Mouse (Mus musculus): ENCODE data around the gene Gm4788. TPM values are rescaled to one million over a fixed set of nuclear protein-coding genes. Genes with fewer than 3 reads are reported as not detected.
"Not testable (repeated sequence)": the region's sequence is repeated elsewhere in the genome, so short reads cannot be mapped to it uniquely, and the experiment has no call there.

Gm4788 gene
- not detected in 2 replicates for polyA plus RNA-seq (2014; fragmentation: Nextera tagmentation; extraction: Ambion mirVana)

DNA sequence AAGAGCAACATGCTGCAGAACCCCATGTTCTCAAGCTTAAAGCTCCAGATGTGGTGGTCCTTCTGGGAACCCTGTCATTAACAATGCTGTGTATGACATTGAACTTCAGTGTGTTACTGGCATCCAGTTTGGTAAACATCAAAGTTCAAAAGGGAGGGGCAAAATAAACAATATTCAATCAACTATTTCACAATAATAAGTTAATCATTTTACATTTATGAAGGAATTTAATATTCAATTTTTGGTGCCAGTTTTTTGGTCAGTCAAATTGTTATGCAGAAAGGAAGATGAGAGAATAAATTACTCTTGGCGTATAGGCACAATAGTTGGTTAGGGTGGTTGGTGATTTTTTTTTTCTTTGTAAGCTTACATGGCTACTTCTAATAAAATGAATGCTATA, at the start of gene Gm4788:
TSS of gene Gm4788 (minus strand) at position 101 of the 400 bp plus-strand sequence.
- WGBS = 97% methylated on average over 1 of the region's 1 CpGs
- no peak for ATAC-seq (replicated peaks; ENCODE audit: low FRiP score)
- Histone ChIP-seq H3K4me3 (ENCODE audit: low read depth, low read length) (no peak within 1 kb of the TSS), H3K9me3 (ENCODE audit: control insufficient read depth, low read length) (no peaks in the 10 kb centered on the region), H3K36me3 (ENCODE audit: control insufficient read depth, insufficient read depth, low read length) (no peaks in the 10 kb centered on the region), H3K27me3 (ENCODE audit: control insufficient read depth, insufficient read depth, low read length) (no peaks in the 10 kb centered on the region), H3K4me1 (replicated peaks; ENCODE audit: control insufficient read depth, insufficient read depth, low read length) (no peaks in the 10 kb centered on the region), H3K9ac (ENCODE audit: low read length) (no peak within 1 kb of the TSS), H3K27ac (ENCODE audit: low read depth, low read length) (no peak within 1 kb of the TSS), H3K4me2 (ENCODE audit: low read depth, low read length, severe bottlenecking) (no peak within 1 kb of the TSS)
- no peak for DNase-seq (ENCODE audit: low spot score)

DNA sequence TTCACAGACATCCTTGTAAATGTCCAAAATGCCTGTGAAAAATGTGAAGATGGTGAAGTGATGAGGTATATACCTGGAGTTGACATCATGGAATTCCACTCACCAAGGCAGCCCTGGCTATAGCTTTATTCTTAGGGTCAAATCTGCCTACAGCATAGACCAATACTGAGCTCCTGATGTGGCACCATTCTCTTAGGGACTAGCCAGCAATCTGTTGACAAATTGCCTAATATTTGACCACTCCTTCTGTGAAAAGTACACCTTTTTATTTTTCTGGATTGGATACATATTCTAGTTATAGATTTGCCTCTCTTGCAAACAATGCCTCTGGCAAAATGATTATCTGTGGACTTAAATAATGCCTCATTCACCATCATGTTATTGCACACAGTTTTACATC, 27.6 kb upstream of the Gm4788 start:
- ATAC-seq (replicated peaks; ENCODE audit: low FRiP score) = no peak
- Histone ChIP-seq H3K27me3 (ENCODE audit: control insufficient read depth, insufficient read depth, low read length) (no peaks in the 10 kb centered on the region), H3K4me3 (ENCODE audit: low read depth, low read length) (no peak overlapping the region), H3K27ac (ENCODE audit: low read depth, low read length) (no peak overlapping the region), H3K9me3 (ENCODE audit: control insufficient read depth, low read length) (no peaks in the 10 kb centered on the region), H3K36me3 (ENCODE audit: control insufficient read depth, insufficient read depth, low read length) (no peaks in the 10 kb centered on the region), H3K4me1 (replicated peaks; ENCODE audit: control insufficient read depth, insufficient read depth, low read length) (no peaks in the 10 kb centered on the region), H3K9ac (ENCODE audit: low read length) (no peak overlapping the region), H3K4me2 (ENCODE audit: low read depth, low read length, severe bottlenecking) (no peak overlapping the region)
- no peak for DNase-seq (ENCODE audit: low spot score)

DNA sequence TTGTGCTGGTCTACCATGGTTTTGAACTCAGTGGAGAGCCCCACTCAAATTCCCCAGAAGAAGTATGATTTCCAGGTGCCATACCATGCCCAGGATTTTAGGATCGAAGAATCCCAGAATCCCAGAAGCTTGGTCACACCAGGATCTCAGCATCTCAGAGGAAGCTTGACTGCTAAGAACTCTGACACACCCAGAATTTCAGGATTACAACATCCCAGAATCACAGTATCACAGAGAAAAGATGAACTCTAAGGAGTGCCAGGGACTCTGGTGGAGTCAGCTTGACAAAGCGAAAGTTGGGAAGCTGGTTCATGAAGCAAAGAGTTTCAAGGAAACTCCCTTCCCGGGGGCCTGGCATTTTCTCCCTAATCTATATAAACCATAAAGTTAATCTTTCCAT, 11.1 kb downstream of the Gm4788 start:
- not testable (repeated sequence) for H3K4me2 ChIP-seq (ENCODE audit: low read depth, low read length, severe bottlenecking); ATAC-seq (replicated peaks; ENCODE audit: low FRiP score); DNase-seq (ENCODE audit: low spot score); H3K4me3 ChIP-seq (ENCODE audit: low read depth, low read length); H3K27ac ChIP-seq (ENCODE audit: low read depth, low read length); H3K9me3 ChIP-seq (ENCODE audit: control insufficient read depth, low read length); H3K36me3 ChIP-seq (ENCODE audit: control insufficient read depth, insufficient read depth, low read length); H3K4me1 ChIP-seq (replicated peaks; ENCODE audit: control insufficient read depth, insufficient read depth, low read length); H3K27me3 ChIP-seq (ENCODE audit: control insufficient read depth, insufficient read depth, low read length); H3K9ac ChIP-seq (ENCODE audit: low read length)
- WGBS = 94% methylated on average over 3 of the region's 3 CpGs

DNA sequence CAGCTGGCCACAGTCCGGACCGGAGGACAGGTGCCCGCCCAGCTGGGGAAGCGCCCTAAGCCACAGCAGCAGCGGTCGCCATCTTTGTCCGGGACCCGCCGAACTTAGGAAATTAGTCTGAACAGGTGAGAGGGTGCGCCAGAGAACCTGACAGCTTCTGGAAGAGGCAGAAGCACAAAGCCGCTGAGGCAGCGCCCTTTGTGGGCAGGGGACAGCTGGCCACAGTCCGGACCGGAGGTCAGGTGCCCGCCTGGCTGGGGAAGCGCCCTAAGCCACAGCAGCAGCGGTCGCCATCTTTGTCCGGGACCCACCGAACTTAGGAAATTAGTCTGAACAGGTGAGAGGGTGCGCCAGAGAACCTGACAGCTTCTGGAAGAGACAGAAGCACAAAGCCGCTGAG, 64.4 kb downstream of the Gm4788 start:
- H3K4me2 ChIP-seq (ENCODE audit: low read depth, low read length, severe bottlenecking); DNase-seq (ENCODE audit: low spot score); H3K9ac ChIP-seq (ENCODE audit: low read length); H3K36me3 ChIP-seq (ENCODE audit: control insufficient read depth, insufficient read depth, low read length); ATAC-seq (replicated peaks; ENCODE audit: low FRiP score); H3K27ac ChIP-seq (ENCODE audit: low read depth, low read length); H3K27me3 ChIP-seq (ENCODE audit: control insufficient read depth, insufficient read depth, low read length); H3K4me3 ChIP-seq (ENCODE audit: low read depth, low read length); H3K4me1 ChIP-seq (replicated peaks; ENCODE audit: control insufficient read depth, insufficient read depth, low read length); H3K9me3 ChIP-seq (ENCODE audit: control insufficient read depth, low read length): not testable (repeated sequence)
- 89% methylated on average over 9 of the region's 22 CpGs for WGBS

DNA sequence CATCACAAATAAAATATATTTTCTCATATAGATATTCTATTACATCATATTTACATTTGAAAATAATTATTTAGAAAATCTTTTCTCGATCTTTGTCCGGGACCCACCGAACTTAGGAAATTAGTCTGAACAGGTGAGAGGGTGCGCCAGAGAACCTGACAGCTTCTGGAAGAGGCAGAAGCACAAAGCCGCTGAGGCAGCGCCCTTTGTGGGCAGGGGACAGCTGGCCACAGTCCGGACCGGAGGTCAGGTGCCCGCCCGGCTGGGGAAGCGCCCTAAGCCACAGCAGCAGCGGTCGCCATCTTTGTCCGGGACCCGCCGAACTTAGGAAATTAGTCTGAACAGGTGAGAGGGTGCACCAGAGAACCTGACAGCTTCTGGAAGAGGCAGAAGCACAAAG, 64.8 kb downstream of the Gm4788 start:
- WGBS = 94% methylated on average over 9 of the region's 16 CpGs
- not testable (repeated sequence) for H3K9ac ChIP-seq (ENCODE audit: low read length); DNase-seq (ENCODE audit: low spot score); H3K27ac ChIP-seq (ENCODE audit: low read depth, low read length); H3K36me3 ChIP-seq (ENCODE audit: control insufficient read depth, insufficient read depth, low read length); H3K4me3 ChIP-seq (ENCODE audit: low read depth, low read length); H3K4me1 ChIP-seq (replicated peaks; ENCODE audit: control insufficient read depth, insufficient read depth, low read length); H3K9me3 ChIP-seq (ENCODE audit: control insufficient read depth, low read length); ATAC-seq (replicated peaks; ENCODE audit: low FRiP score); H3K4me2 ChIP-seq (ENCODE audit: low read depth, low read length, severe bottlenecking); H3K27me3 ChIP-seq (ENCODE audit: control insufficient read depth, insufficient read depth, low read length)

DNA sequence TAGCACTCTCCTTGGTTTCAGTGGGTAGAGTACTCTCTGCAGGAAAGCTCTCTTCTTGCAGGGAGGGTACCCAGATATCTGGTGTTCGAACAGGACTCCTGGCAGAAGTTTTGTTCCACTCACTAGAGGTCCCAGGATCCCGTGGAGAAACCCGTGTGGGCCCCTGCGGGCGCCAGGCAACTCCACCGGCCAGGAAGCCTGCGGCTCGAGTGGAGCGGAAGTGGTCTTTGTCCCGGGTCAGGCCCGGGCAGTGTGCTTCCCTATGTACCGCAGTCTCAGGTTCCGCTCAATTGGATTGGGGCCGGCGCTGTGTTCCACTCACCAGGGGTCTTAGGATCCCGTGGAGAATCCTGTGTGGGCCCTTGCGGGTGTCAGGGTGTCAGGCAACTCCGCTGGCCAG, 131.1 kb downstream of the Gm4788 start:
- H3K4me1 ChIP-seq (replicated peaks; ENCODE audit: control insufficient read depth, insufficient read depth, low read length) = not testable (repeated sequence)

More for the DNA sequence above, 131.1 kb downstream of the Gm4788 start:
- not testable (repeated sequence) for H3K9me3 ChIP-seq (ENCODE audit: control insufficient read depth, low read length); ATAC-seq (replicated peaks; ENCODE audit: low FRiP score); H3K27ac ChIP-seq (ENCODE audit: low read depth, low read length); H3K27me3 ChIP-seq (ENCODE audit: control insufficient read depth, insufficient read depth, low read length); H3K4me3 ChIP-seq (ENCODE audit: low read depth, low read length); DNase-seq (ENCODE audit: low spot score); H3K36me3 ChIP-seq (ENCODE audit: control insufficient read depth, insufficient read depth, low read length); H3K4me2 ChIP-seq (ENCODE audit: low read depth, low read length, severe bottlenecking); H3K9ac ChIP-seq (ENCODE audit: low read length)
- 94% methylated on average over 18 of the region's 18 CpGs for WGBS

Other genes starting within 250 kb of the Gm4788 start
- not detected in 2 replicates for gene Cfhr1, start 221.0 kb downstream of the Gm4788 start, polyA plus RNA-seq (2014; fragmentation: Nextera tagmentation; extraction: Ambion mirVana)
- not detected in 2 replicates for gene Cfhr2, start 77.5 kb upstream of the Gm4788 start, polyA plus RNA-seq (2014; fragmentation: Nextera tagmentation; extraction: Ambion mirVana)

Data from forebrain, embryonic 11.5 days (tissue).